Mouse (Mus musculus): Measurements from ENCODE around the gene Slc25a53. TPM values are rescaled to one million over a fixed set of nuclear protein-coding genes. Genes with fewer than 3 reads are reported as not detected.
"Not testable (repeated sequence)": the region's sequence is repeated elsewhere in the genome, so short reads cannot be mapped to it uniquely, and the experiment has no call there.

Gene Slc25a53
- total RNA-seq, 2 experiments from 2014 or later: 2.9 to 4.2 TPM

GRCm38 (mm10) chrX:136976424-136977084 lies 61.5 kb downstream of the Slc25a53 start, which contains the start of the genes Tmsb15l and Tmsb15b1:
Gene Tmsb15l, minus strand, starts transcription at chrX:136976869.
Gene Tmsb15b1, minus strand, starts transcription at chrX:136976874.
- intact Hi-C loops (cut with DNase I; ENCODE audit: low total_unique reads): no loop called here
- peak; percentile 7 for DNase-seq

DNA sequence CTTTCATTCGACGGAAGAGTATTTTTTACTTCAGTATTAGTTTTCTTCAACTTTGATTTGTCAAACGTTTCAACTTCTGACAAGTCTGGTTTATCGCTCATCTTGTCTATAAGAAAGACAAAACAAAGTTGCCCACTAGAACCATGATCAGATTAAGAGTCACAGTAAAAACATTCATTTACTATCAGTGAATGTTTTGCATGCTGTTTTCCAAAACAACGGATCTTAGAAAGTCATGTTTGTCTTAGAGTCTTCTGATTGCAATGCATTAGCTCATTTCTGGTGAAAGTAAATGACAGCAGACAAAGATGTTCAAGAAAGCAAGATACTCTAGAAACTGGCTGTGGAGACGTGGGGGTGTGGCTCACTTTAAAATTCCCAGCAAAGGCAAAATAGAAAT lies 62.7 kb downstream of the Slc25a53 start, which contains the start of gene Tmsb15b2:
Gene Tmsb15b2, minus strand, starts transcription at position 101 of the 400 bp plus-strand sequence.
- intact Hi-C loops (cut with DNase I; ENCODE audit: low total_unique reads); DNase-seq: not testable (repeated sequence)

- intact Hi-C loops (cut with DNase I; ENCODE audit: low total_unique reads): no loop called here
- DNase-seq: no peak
Observed at GRCm38 (mm10) chrX:136959688-136960087, 78.4 kb downstream of the Slc25a53 start.

DNA sequence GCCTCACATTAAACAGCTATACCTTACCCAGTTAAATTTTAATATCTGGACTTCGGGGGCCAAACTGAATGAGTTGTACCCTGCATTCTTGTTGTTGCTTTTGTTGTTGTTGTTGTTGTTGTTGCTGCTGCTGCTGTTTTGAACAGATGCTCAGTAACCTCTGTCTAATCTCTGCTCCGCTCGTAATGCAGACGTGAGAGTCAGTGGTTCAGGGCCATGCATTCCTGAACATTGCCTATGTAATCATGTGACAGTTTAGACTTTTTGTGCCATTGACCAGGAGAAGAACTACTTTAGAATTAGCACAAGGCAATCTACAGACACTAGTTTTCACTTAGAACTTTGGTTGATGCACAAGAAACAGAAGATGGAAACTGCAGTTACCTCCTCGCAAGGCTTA lies 79.8 kb downstream of the Slc25a53 start:
- DNase-seq; intact Hi-C loops (cut with DNase I; ENCODE audit: low total_unique reads): not testable (repeated sequence)

DNA sequence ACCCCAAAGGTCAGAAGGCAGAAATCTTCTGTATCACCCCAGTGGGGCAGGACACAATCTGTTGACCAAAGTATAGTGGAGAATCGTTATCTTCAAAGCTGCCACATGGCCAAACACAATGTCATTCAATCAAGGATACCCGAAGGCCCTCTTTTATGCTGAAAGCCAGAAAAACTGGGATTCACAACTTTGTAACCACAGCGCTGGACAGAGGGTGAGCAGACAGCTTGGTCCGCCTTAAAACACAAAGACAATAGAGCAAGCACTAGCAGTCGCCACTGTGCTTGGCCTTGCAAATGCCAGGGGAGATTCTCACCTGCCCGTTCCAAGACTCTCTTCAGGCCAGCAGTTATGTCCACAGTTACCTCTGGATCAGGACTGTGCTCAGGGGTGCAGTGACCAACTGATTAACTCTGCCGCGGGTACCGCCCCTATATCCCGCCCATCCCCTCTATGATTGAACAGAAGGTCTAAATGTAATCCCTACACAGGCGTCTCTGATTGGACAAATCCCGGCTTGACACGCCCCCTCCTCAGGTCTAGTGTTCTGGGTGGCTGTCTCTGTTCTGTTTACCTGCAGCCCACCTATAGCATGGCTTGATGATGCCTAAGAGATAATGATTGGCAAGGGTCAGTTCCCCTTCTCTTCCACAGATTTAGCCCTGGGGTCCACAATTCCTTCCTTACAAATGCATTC lies 80.4 kb downstream of the Slc25a53 start:
- intact Hi-C loops (cut with DNase I; ENCODE audit: low total_unique reads): not testable (repeated sequence)
- peak; percentile 36 for DNase-seq

GRCm38 (mm10) chrX:136937985-136938384 lies 100.1 kb downstream of the Slc25a53 start:
- DNase-seq: no peak
- intact Hi-C loops (cut with DNase I; ENCODE audit: low total_unique reads): no loop called here

Other genes with a start within 250 kb of the Slc25a53 start
- 10 to 100 TPM in 1 of 2 experiments, 1 to 10 TPM in 1; 5.6 to 14.5 TPM for gene Plp1, start 215.6 kb downstream of the Slc25a53 start, total RNA-seq (2021)
- under 1 TPM; 0.13 to 0.16 TPM for gene Rab9b, start 169.5 kb downstream of the Slc25a53 start, total RNA-seq (2021)
- not detected for gene H2bfm, start 111.0 kb downstream of the Slc25a53 start, total RNA-seq (2021)
- gene Tmsb15b2, start 62.8 kb downstream of the Slc25a53 start, total RNA-seq (2021): 1 to 10 TPM; 7.3 to 9.3 TPM
- under 1 TPM in 1 of 2 experiments, not detected in 1; 0.94 TPM for gene Tmsb15l, start 61.4 kb downstream of the Slc25a53 start, total RNA-seq (2021)
- gene Tmsb15b1, start 61.4 kb downstream of the Slc25a53 start, total RNA-seq (2021): 1 to 10 TPM; 1.8 to 4.9 TPM
- under 1 TPM in 1 of 2 experiments, not detected in 1; 0.16 TPM for gene Zcchc18, start 45.1 kb downstream of the Slc25a53 start, total RNA-seq (2021)
- 1 to 10 TPM; 3.6 to 3.7 TPM for gene Fam199x, start 11.3 kb upstream of the Slc25a53 start, total RNA-seq (2021)
- gene Esx1, start 83.8 kb upstream of the Slc25a53 start, total RNA-seq (2021): not detected